Comparison of ENCODE assay signal across 18 mouse cellular contexts in the genomic region with DNA sequence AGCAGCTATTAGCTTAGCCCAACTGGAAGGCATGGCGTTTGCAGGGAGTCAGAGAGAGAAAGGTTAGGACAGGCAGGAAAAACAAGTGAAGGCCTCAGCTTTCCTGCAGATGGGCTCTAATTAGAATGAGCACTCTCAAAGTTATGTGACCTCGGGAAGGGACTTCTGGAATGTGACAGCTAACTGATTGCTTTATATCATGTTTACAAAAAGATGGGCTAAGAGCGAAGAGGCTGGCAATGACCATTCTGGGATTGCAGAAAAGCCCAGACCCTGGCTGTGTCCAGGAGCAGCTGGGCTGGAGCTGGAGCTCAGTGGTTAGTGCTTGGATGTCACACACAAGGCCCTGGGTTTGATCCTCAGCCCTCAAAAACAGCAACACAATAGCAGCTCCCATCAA.
DNase-seq lines count a peak whose midpoint lies in the region; ATAC-seq and TF ChIP-seq lines count a peak whose summit lies in the region.
"Had no signal": no experiment of that assay in that cellular context is flagged by ENCODE, and none has a peak within 500 bp of the region (broad histone marks: within the 10 kb centered on the region; RNA-seq: fewer than 3 reads in every experiment).

No protein-coding gene starts in this region.

- H3K36me3 ChIP-seq in liver, adult 2 months (ENCODE audit: control insufficient read depth, insufficient read depth, low read length): no peaks in the 10 kb centered on the region
- no peaks in the 10 kb centered on the region for H3K36me3 ChIP-seq in liver, embryonic 11.5 days (ENCODE audit: control insufficient read depth, insufficient read depth, low read length)
- H3K36me3 ChIP-seq: embryonic facial prominence, embryonic 13.5 days; forebrain, embryonic 12.5 days; hindbrain, embryonic 12.5 days had no signal

- no peak overlapping the region for H3K4me3 ChIP-seq in liver, adult 2 months (ENCODE audit: insufficient read depth, low read depth, low read length)
- no peak overlapping the region for H3K4me3 ChIP-seq in liver, embryonic 11.5 days (ENCODE audit: low read depth, low read length)
- H3K4me3 ChIP-seq: embryonic facial prominence, embryonic 13.5 days; forebrain, embryonic 12.5 days; hindbrain, embryonic 12.5 days had no signal

- no peak for TF ChIP-seq POLR2A in liver, adult 2 months (IDR thresholded peaks at IDR 0.05; ENCODE audit: extremely low read depth, insufficient read depth, low read length)

- H3K4me2 ChIP-seq in liver, embryonic 11.5 days: no peak overlapping the region
- H3K4me2 ChIP-seq: embryonic facial prominence, embryonic 13.5 days; forebrain, embryonic 12.5 days; hindbrain, embryonic 12.5 days had no signal

- peak; percentile 15 for DNase-seq in embryo, embryonic 10 days (ENCODE audit: low spot score)
- no peak for DNase-seq in embryo, embryonic 11 days
- peak; percentile 32 for DNase-seq in liver, adult 2 months (ENCODE audit: extremely low read depth, low read depth, low spot score)
- DNase-seq in liver, embryonic 11.5 days (ENCODE audit: low spot score): no peak
- DNase-seq in 3T3-L1 (ENCODE audit: low read depth, low spot score) (peak; percentile 27), NIH3T3 (ENCODE audit: low read depth) (peak; percentile 49)
- DNase-seq: cerebellum, adult 11 months; cerebellum, adult 8-10 months; cerebellum, postnatal 14 days; gastrocnemius, postnatal 10 days; heart, postnatal 10 days; heart, postnatal 4 days had no signal

- ATAC-seq in liver, embryonic 11.5 days (replicated peaks; ENCODE audit: low FRiP score): no peak
- ATAC-seq: forebrain, embryonic 16.5 days; hindbrain, embryonic 16.5 days; inflammation-experienced regulatory T-cells, adult 6 months had no signal

- no peaks in the 10 kb centered on the region for H3K9me3 ChIP-seq in liver, embryonic 11.5 days (ENCODE audit: control insufficient read depth, low read length)
- H3K9me3 ChIP-seq: embryonic facial prominence, embryonic 13.5 days; forebrain, embryonic 12.5 days; hindbrain, embryonic 12.5 days had no signal

- no peak overlapping the region for H3K9ac ChIP-seq in liver, adult 2 months (ENCODE audit: low read depth, low read length)
- H3K9ac ChIP-seq in liver, embryonic 11.5 days (ENCODE audit: low read depth, low read length): no peak overlapping the region
- H3K9ac ChIP-seq: embryonic facial prominence, embryonic 13.5 days; forebrain, embryonic 12.5 days; hindbrain, embryonic 12.5 days had no signal

- no peaks in the 10 kb centered on the region for H3K27me3 ChIP-seq in liver, adult 2 months (ENCODE audit: control insufficient read depth, insufficient read depth, low read length)
- H3K27me3 ChIP-seq in liver, embryonic 11.5 days (replicated peaks; ENCODE audit: control insufficient read depth, insufficient read depth, low read length): no peaks in the 10 kb centered on the region
- H3K27me3 ChIP-seq: embryonic facial prominence, embryonic 13.5 days; forebrain, embryonic 12.5 days; hindbrain, embryonic 12.5 days had no signal

- WGBS in liver, adult 2 months: 56% methylated on average over 3 of the region's 3 CpGs
- WGBS in liver, embryonic 11.5 days: 45% methylated on average over 3 of the region's 3 CpGs

- no peak for TF ChIP-seq CTCF in liver, adult 2 months (IDR thresholded peaks at IDR 0.05; ENCODE audit: low read depth, low read length)

- H3K27ac ChIP-seq in liver, adult 2 months (replicated peaks; ENCODE audit: insufficient read depth, low read depth, low read length): no peak overlapping the region; the same call in 1 of the 2 replicates
- H3K27ac ChIP-seq in liver, embryonic 11.5 days (ENCODE audit: low read depth, low read length): no peak overlapping the region
- H3K27ac ChIP-seq: embryonic facial prominence, embryonic 13.5 days; forebrain, embryonic 12.5 days; hindbrain, embryonic 12.5 days had no signal

- no peaks in the 10 kb centered on the region for H3K79me2 ChIP-seq in liver, adult 2 months (ENCODE audit: control insufficient read depth, insufficient read depth, low read length)

- no peaks in the 10 kb centered on the region; the same call in 1 of the 2 replicates for H3K4me1 ChIP-seq in liver, adult 2 months (ENCODE audit: control insufficient read depth, insufficient read depth, low read length)
- H3K4me1 ChIP-seq in liver, embryonic 11.5 days (replicated peaks; ENCODE audit: control insufficient read depth, insufficient read depth, low read length): no peaks in the 10 kb centered on the region
- H3K4me1 ChIP-seq: embryonic facial prominence, embryonic 13.5 days; forebrain, embryonic 12.5 days; hindbrain, embryonic 12.5 days had no signal

Comparison
In these comparisons a context has a peak if more than half of its experiments do, and no peak if none do; other contexts are left out.
1. DNase-seq: peak in embryo, embryonic 10 days (single experiment), liver, adult 2 months (single experiment), 3T3-L1 (single experiment) and NIH3T3 (single experiment); none in embryo, embryonic 11 days (single experiment) and liver, embryonic 11.5 days (single experiment).